Mouse (Mus musculus) frontal cortex, postnatal 14 days (tissue): ENCODE measurements around the gene Dusp23.
A peak's percentile ranks its signal among the peaks of the same experiment; 100 is the strongest.

ENCODE experiments used
- DNase-seq, 2 experiments: peaks; one replicate each; pipeline ENCODE4 v3.0.0; 2022; ENCODE audit warnings: low spot score in 2 of 2

Dusp23 gene

DNA sequence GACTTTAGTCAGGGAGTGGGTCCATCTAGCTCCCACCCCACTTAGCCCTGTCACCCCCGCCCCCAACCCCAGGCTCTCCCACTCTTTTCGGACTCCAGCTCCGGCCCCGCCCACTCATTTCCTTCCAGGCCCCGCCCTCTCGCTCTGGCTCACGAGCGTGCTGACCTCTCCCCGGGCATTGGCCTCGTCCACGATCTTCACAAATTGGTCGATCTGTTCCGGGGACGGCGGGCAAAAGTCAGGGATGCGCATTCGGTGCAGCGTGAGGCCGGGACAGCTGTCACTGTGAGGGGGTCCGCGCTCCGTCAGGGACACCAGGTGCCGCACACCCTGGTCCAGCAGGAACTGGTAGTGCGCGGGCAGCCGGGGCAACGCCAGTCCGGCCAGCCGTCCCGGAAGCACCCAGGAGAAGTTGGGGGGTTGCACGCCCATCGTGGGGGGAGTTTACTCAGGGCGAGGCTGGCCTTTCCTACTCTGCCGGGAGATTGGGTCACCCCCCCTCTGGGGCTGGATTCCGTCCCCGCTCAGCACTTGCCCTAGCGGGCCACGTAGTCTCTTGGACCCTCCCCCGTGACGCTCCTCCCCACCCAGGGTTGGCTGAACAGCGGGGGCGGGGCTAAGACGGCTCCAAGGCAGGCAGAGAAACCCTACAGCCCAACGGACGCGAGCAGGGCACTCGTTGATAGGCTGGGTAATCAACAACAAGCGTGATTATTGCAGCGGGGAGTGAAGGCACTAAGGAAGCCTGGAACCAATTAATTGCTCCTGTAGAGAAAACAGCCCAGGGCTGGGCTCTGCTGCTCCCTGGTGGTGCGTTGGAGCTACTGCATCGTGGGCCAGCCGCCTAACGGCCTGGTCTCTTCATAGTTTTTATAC, at the start of gene Dusp23:
Gene Dusp23 (minus strand): TSS at position 512 of the 876 bp plus-strand sequence.
- DNase-seq: peak; percentile 87 to 89

DNA sequence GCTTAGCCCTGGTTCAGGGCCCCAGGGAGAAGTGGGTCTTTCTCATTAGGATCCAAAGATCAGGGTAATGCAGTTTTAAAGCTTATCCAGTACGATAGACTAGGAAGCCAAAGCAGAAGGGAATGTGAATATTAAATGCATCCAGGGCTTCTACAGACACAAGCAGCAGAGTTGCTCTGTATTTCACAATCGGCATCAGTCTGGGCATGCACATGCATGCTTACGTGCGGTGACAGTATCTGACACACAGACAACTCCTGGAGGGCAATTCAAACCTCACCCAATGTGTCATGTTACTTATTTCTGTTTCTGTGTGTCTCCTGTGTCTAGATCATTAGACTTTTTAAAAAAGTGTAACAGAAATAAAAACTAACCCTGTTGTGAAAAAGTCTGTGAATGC, 48.0 kb upstream of the Dusp23 start:
- no peak for DNase-seq

DNA sequence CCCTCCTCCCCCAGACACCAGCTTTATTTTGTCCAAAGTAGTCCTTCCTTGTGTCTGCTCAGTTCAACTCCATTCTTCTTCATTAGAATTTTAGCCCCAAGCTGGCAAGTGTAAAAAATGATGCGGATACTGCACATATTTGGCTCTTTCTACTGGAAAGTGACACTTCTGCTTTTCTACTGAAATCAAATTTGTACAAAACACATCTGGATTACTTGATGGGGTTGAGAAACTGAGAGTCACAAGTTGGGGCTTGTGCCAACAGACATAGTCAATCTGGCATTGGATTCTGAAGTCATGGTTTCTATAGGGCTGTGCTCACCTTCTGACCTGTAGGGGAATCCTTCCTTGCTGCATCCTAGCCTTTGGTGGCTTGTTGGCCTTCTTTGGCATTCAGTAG, 38.0 kb upstream of the Dusp23 start:
- DNase-seq: no peak

DNA sequence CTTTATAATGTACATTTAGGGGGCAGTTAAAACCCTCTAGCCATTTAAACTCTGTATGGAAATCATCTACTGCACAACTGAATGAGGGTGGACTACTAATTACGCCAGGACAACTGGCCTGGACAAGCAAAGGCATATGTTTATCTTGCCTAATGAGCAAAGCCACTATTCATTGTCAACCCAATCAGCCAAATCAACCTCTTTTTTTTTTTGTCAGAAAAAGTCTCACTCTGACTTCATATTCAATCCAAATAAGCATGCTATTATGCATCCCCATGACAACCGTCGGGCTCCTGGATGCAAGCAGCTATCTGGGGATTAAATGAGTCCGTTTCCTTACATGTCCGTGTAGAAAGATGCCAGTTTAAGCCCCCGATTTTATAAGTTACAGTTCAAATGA, 34.8 kb upstream of the Dusp23 start:
- DNase-seq: no peak

DNA sequence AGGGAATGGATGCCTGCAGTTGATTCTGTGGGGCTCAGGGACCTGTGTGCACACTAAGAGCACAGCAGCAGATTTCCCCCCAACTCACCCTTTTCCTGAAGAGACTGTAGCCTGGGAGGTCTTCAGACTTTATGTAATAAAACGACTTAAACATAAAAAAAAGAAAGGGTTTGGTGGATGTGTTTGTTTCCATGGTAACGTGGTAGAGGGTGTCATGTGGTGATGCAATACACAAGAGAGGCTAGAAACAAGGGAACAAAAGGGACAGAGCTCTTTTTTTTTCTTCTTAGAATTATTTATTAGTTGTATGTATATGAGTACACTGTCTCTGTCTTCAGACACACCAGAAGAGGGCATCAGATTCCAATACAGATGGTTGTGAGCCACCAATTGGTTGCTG, 32.7 kb upstream of the Dusp23 start:
- no peak for DNase-seq

DNA sequence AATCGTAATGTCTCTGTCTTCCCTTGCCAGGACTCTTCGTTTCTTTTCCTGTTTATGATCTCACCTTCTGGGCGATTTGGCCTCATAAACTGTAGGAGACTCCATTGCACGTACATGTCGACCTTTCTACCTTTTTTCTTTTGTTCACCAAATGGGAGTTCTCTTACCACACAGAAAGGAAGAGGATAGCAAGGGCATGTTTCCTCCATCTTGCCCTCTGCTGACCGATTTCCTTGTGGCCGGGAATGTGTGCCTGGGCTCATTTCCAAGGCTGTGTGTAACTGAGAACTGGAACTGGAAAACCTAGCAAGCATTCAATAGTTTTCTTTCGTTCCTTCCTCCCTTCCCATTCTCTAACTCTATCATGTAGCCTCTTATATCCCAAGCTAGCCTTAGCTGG, 26.9 kb upstream of the Dusp23 start:
- DNase-seq: no peak

DNA sequence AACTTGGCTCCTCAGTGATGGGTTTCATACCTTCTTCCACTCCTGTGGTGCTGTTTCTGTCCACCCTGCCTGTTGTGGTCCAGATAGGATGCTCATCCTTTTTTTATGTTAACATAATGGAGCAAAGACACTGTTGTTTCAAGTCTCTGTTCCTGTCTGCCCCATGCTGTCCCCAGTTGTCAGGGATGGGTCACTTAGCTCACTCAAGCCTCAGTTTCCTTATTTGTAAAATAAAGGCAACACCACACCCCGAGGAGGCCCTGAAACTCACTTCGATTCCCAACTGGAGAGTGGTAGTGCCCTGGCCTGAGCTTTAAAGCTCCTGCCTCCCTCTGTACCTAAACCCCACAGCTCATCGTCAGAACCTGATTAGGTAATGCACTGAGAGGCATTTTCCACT, 24.5 kb upstream of the Dusp23 start:
- DNase-seq: no peak

DNA sequence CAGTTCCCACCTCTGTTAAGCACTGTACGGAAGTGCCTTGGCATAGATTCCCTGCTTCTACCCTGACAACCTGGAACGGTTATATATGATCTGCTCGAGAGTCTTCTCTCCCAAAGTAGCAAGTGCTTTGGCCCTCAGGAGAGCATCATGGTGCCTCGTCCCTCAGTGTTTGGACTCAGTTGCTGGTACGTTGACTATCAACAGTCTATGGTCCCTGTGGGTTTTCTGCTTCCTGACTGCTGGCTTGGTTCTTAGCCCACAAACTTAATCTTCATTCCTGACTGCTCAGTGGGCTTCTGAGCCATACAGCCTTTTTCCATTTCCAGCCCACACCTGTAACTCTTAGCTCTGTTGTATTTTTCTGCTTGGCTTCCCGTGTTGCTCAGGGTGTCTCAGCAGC, 21.1 kb upstream of the Dusp23 start:
- no peak for DNase-seq

DNA sequence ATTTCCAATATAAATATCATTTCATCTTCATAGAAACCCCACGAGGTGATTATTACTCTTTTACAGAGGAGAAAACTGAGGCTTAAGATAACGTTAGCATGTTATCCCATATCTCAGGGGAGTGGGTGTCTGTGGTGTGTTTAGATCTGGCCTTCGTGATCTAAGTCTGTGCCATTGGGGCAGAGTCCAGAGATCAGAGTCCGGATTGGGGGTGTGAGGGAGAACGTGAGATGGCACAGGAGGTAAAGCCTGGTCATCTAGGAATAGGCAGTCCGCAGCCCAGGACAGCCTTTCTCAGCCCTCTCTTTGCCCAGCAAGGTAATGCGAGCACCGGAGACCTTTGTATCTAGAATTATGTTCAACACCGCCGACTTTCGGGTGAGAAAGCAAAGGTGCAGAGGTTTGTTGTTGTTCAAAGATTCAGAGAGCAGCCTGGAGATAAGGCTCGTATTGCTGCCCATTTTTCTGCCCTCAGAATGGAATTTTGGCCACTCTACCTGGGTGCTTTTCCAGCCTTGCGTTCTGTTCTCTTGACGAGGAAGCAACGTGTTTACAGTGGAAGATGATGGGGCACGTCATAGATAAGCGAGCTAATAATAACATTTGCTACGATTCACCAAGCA, 19.4 kb upstream of the Dusp23 start:
- DNase-seq: no peak

DNA sequence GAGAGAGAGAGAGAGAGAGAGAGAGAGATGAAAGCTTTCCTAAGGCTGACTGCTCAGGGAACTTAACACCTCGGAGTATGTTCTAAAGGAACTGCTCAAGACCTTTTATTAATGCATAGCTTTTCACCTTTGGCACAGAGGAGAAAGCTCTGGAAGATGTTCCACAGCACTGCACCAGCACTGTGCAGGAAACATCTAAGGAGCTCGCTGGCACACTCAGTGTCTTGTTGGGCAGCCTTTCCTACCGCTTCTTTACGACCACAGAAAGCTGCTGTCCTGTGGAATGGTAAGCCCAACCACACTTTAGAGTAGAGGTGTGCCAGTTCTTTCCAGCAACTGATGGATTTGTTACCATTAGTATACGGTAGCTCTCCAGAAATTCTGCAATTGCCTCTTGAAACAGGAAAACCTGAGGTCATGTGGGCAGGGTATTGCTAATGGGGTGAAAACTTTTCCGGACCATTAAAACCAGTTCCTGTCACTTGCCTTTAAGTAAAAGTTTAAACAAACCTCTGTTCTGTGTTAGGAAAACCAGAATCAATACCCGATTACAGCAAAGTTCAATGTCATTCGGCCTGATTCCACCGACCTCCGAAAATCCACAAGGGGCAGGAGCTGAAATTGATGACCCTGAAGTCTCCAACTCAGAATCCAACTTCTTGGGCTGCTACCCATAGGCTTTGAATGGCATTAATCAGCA, 18.7 kb upstream of the Dusp23 start:
- DNase-seq: no peak

DNA sequence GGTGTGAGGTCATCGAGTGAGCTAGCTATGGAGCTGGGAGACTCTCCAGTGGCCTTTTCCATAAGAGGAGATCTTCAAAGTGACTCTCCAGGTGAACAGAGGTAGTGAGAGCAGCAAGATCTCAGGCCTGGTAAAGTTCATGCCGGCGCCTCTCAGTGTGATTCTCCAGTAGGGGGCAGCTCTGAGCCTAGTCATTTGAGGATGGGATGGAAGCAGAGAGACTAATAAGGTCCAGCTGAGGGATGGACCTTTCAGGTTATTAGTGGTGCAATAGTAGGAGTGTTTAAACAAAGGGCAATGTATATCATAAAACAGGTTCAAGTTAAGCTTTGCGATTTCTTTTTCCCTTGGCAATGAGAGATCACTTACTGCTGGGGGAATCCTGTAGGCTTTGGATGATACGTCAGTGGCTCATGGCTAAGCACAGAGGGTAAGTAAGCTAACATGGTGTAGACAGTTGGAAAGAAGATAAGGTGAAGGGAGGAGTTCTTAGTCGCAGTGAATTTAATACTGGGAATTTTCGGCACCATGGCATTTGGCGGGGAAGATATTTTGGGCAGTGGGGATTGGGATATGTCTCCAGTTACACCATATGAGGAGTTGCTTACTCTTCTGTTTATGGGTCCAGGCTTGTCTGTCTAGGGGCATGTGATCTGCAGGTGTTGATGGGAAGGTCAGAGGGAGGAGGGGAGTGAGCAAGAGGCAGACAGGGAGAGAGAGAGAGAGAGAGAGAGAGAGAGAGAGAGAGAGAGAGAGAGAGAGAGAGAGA, 17.9 kb upstream of the Dusp23 start:
- DNase-seq: no peak

DNA sequence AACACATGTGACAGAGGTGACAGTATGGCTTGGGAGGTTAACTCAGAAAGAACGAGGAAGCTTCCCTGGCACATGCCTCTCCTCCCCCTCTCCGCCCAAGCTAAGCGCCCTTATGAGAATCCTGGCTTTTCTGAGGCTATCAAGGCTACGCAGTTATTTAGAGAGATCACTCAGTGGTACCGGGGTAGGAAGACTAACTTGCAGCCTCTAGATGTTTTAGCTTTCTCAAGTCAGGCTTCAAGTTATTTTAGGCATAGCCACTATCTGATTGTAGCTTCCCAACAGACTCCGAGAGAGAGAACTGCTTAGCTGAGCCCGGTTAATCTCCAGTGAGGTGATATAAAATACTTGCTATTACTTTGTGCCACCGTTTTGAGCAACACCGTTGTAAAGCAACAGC, 16.6 kb upstream of the Dusp23 start:
- DNase-seq: no peak

DNA sequence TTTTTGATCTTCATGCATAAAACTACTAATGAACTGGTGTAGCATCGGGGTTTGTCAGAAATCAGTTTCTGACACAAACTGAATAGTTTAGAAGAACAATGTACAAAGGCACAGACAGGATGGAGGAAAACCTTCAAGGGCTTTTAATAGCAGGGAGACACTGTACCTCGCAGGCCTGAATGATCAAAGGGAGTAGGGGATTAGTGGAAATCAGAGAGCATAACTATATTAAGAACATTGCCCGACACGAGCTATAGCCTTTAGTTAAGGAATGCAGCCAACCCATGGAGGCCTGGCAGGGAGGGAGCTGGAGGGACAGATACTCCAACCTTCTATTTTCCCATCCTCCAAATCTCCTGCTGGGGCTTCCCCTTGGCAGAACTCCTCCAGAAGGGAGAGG, 14.5 kb upstream of the Dusp23 start:
- no peak for DNase-seq

DNA sequence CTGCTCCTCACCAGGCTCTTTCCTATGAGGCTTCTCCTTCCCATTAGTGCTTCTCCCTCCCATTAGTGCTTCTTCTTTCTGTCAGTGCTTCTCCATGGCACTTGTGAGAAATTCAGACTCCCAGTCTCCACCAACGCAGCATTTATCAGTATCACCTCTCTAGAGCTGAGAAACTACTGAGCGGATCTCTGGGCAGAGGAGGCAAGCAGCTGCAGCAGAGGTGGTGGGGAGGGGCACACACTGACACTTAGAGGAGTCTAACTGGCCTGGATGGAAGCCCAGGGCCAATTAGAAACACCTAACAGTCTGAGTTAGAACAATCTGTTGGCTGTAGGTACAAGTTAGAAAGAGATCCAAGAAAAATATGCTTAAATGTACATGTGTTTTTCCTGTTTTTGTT, 6.0 kb upstream of the Dusp23 start:
- no peak for DNase-seq

DNA sequence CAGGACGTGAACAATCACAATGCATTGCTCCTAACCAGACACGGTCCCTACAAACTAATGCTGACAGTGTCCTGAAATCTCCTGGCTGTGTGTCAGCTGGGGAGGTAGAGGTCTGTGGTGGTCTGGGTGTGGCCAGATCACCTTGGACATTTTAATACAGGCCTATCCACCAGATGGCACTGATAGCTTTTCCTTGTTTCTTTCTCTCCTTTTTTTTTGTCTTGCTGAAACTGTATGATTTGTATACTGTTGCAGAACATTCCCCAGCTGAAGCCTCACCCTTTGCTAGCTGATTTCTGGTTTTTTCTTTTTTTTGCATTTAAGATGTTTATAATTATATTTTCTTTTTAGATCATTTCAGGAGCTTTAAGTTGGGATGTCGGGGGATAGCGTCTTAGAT, 5.0 kb upstream of the Dusp23 start:
- no peak for DNase-seq

DNA sequence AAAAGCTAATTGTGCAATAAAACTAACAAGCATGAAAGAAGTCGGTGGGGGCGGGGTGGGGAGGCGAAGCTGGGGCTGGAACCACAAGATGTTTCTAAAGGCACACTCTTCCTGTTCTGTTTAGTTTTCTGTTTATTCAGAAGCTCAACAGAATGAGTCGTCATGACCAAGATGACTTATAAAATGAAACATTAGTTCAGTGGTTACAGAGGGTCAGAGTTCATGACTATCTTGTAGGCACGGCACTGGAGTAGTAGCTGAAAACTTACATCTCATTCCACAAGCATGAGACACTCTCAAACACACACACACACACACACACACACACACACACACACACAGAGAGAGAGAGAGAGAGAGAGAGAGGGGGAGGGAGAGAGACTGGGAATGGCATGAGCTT, 3.5 kb upstream of the Dusp23 start:
- DNase-seq: no peak

DNA sequence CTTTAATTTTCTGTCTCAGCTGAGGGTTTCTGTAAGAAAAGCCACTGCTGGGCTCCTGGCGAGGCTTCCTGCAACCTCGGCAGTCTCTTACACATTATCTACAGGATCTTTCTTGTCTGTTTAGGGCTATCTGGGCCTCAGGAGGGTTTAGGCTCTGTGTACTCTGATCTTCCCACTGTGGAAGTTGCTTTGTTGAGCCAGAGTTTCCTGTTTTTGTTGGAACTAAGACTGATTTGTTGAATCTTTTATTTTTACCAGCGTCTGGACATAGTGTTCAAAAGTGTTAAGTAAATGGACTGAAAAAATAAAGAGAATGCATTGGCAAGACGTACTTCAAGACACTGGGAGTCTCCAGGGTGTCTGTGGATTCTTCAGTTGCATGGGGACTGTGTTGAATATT, 2.5 kb upstream of the Dusp23 start:
- no peak for DNase-seq

DNA sequence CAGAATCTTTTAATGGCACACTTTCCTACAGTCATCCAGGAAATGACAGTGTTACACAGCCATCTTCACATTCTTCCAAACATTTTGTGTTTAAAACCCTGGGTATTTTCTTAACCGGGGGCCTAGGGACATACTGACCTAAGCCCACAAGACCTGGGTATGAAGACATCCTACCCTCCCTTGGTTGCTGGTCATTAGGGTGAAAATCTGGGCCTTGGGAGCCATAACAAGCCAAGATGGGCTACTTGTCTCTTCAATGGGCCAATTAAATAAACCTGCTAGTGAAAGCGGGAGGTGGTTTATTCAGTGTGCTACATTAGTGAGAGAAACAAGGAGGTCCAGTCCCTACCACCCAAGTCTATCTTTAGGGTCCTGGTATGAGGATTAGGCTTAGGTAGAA, 1.4 kb upstream of the Dusp23 start:
- no peak for DNase-seq

DNA sequence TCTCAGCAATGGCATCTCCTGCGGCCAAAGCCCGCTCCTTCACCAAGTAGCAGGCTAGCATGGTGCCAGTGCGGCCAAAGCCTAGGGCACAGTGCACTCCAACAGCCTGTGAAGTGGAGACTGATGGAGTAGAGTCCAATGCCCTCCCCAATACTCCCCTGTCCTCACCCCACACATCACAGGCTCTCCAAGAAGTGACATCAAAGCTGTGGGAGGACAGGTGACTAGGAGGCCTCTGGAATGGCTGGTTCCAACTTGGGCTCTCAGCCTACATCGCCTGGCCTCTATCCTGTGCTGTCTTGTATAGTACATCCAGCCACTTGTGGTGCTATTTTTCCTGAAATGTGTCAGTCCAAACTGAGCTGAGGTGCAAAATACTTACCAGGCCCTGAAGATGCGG, 1.0 kb downstream of the Dusp23 start:
- no peak for DNase-seq

DNA sequence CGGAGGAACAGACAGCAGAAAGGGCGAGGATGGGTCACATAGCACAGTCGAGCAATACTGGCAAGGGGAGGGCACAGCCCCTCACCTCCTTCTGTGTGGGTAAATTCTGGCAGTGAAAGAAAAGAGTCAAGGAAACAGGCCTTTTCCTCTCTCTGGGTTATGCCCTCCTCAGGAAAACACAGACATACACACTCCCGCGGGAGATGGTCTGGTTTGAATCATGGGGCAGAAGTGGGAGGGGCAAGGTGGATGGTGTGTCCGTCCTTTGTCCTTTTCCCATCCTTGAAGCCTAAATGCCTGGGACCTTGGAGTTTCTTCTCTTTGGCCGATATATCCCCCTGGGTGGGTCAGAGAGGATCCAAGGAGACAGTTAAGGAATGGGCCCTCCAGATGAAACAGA, 2.9 kb downstream of the Dusp23 start:
- no peak for DNase-seq

DNA sequence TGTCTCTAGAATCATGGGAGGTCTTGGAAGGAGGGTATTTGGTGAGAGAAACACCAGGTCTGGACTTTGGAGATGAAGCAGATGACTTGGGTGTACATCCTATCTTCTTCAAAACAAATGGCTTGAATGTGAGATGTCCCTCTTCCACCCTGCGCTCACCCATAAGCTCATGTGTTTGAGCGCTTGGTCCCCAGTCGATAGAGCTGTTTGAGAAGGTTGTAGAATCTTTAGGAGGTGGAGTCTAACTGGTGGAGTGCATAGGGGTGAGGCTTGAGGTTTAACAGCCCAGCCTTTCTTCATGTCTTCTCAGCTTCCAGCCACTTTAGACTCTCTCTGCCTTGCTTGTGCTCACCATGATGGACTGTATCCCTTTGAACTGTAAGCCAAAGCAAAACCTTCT, 6.5 kb downstream of the Dusp23 start:
- no peak for DNase-seq

DNA sequence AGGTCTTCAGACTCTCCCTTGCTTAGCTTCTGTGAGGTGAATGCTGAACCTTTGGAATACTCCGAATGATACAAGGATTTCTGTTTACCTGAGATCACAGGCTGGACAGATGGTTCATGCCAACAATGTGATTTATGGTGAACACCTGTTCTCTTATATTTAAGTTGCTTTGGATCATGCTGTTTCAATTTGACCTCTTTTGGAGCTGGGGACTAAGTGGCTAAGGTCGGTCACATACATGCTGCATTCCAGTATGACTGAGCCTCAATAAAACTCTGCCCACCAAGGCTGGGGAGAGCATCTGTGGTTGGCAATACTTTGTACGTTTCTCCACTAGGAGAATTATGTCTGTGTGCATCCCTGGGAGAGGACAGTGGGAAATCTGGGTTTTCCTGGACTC, 8.7 kb downstream of the Dusp23 start:
- DNase-seq: no peak
